Mouse (Mus musculus): ENCODE measurements at regions not wholly inside any gene's neighbourhood (a gene's known extent, or its start where the extent isn't known, plus 50 kb on each side); places are given as distances from the start of the nearest gene placed in this dataset.

- TF ChIP-seq CTCF (IDR thresholded peaks at IDR 0.05; ENCODE audit: low read depth, low read length) (no peak), POLR2A (IDR thresholded peaks at IDR 0.05; ENCODE audit: borderline replicate concordance, low read depth, low read length) (no peak)
Observed at GRCm38 (mm10) chr1:186249214-186249613, 132.1 kb upstream of the Lyplal1 start.
